Mouse (Mus musculus) heart, postnatal 10 days (tissue): ENCODE measurements around the gene Smad6. TPM values are rescaled to one million over a fixed set of nuclear protein-coding genes. Genes with fewer than 3 reads are reported as not detected.

ENCODE experiments used
- DNase-seq, 2 experiments: peaks; one replicate each; pipeline ENCODE4 v3.0.0; 2021
- intact Hi-C: fragments of 180-260 bp; cut with DNase I; formaldehyde crosslinking; loops from one replicate; pipeline ENCODE4 v1.15.1; 2025
- total RNA-seq, 2 experiments: library from RNA; stranded (reverse); gene quantifications; 2 replicates each; pipeline ENCODE4 v1.2.3; 2021

Gene Smad6
- total RNA-seq, 2 experiments from 2014 or later: 16.1 to 19.4 TPM

- intact Hi-C loops: no loop called here
- DNase-seq: peak in 1 of 2 experiments; percentile 50
These were observed 95.5 kb downstream of the Smad6 start for GRCm38 (mm10) chr9:63926377-63926776.

DNA sequence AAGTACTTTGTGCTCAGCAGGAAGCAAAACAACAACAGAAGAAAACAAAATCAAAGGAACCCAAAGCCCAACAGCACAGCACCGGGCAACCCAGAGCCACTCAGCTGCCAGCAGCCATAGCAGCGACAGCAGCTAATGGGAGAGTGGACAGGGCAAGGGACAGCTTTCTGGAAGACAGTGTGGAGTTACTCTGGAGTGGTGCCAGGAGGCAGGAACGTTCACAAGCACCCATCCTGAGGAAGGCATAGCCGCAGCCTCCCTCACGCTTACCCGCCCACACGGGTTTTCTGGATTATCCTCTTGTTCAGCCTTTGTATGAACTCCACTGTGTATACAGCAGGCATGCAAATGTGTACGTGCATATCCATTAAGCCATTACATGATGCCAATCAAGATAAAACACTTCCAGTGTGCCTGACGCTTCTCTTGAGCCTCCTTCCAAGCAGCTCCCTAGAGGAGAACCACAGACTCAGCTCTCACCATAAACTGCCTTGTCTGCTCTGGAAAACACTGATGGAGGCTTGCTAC, 98.6 kb downstream of the Smad6 start:
- intact Hi-C loops: no loop called here
- DNase-seq: no peak

DNA sequence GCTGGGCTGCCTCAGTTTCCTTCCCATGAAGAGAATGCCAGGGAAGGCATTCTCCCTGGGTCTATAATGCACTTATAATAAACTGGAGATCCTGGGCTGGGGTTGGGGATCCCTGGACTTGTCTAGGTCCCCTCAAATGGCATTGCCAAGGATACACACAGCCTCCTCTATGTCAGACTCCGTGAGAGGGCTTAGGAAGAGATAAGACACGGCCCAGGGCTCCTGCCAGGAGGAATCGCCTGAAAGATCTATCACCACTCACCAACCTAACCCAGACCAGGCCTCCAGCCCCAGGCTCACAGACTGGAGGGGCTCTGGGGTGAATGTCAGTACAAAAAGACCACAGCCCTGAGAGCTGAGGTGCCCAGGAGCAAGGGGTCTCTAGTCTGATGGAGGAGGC, 102.2 kb downstream of the Smad6 start:
- intact Hi-C loops: loop anchor here (2.0 kb wide), 2 partner anchors 41 to 105 kb away; no protein-coding TSS in a partner anchor
- DNase-seq: no peak

- intact Hi-C loops: loop anchor here (2.0 kb wide), 2 partner anchors 42 to 106 kb away; no protein-coding TSS in a partner anchor
- peak in 1 of 2 experiments; percentile 42 for DNase-seq
These were observed 102.8 kb downstream of the Smad6 start for GRCm38 (mm10) chr9:63919001-63919555.

- intact Hi-C loops: loop anchor here (1.0 to 2.0 kb wide), 3 partner anchors 43 to 169 kb away; no protein-coding TSS in a partner anchor
- DNase-seq: peak; percentile 88 to 92
These were observed 103.6 kb downstream of the Smad6 start for GRCm38 (mm10) chr9:63918245-63918644.

DNA sequence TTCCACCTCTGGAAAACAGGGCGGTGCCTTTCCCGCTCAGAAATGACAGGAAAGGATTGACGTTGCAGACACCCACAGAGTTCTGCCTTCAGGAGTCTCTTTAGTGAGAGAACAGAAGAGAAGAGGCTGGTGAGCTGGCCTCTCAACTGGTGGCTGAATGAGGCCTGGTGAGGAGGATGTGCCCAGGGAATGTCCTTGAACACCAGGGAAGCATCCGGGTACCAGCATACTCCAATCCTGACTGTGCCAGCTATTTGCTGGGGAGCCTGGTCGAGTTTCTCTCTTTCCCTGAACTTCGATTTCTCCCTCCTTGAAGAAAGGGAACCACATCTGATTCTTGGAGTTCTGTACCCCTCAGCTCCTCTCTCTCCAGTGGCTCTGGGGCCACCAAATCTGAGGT, 105.4 kb downstream of the Smad6 start:
- no peak for DNase-seq
- intact Hi-C loops: loop anchor here (1.0 kb wide), 1 partner anchor 184 kb away; no protein-coding TSS in a partner anchor

- DNase-seq: peak; percentile 72 to 84
- intact Hi-C loops: loop anchor here (1.0 kb wide), 1 partner anchor 184 kb away; no protein-coding TSS in a partner anchor
These were observed 105.9 kb downstream of the Smad6 start for GRCm38 (mm10) chr9:63915976-63916375.

DNA sequence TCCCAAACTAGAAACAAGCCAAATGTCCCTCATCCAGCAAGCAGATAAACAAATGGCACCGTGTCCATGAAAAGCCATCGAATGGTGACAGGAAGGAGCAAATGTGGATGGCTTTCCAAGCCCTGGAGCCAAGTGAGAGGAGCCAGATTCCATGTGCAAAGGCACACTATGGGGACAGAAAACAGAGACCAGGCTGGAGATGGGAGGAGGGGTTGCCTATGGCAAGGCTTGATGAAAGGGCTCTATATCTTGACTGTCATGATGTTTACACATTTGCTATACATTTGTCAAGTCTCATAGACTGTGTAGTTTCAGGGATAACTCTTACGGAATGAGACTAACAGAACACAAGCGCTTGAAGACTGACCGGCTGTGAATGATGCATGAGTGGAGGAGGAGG, 106.9 kb downstream of the Smad6 start:
- DNase-seq: no peak
- intact Hi-C loops: no loop called here

GRCm38 (mm10) chr9:63912051-63912450, 109.8 kb downstream of the Smad6 start:
- DNase-seq: no peak
- intact Hi-C loops: no loop called here

- intact Hi-C loops: no loop called here
- DNase-seq: peak; percentile 80 to 90
These were observed 112.2 kb downstream of the Smad6 start for GRCm38 (mm10) chr9:63909618-63910017.

DNA sequence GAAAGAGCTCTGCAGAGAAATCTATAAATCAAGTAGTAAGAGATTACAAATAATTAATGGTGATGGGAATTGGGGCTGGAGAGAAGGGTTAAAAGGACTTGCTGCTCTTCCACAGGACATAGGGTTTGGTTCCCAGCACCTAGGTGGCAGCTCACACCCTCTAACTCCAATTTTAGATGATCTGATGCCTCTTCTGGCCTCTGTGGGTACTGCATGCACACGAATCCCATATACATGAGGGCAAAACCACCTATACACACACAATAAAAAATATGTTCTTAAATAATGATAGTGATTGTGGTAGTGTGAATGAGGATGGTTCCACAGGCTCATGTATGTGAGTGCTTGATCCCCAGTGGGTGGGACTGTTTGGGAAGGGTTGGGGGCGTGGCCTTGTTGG, 117.3 kb downstream of the Smad6 start:
- no peak for DNase-seq

More for the DNA sequence above, 117.3 kb downstream of the Smad6 start:
- intact Hi-C loops: no loop called here

Other genes with a start within 250 kb of the Smad6 start
- gene Lctl, start 95.1 kb upstream of the Smad6 start, total RNA-seq: under 1 TPM in 1 of 2 experiments, not detected in 1; 0.26 TPM
- gene Zwilch, start 151.0 kb upstream of the Smad6 start, total RNA-seq: 1 to 10 TPM; 5.8 to 8.1 TPM
- 100 to 1,000 TPM; 625 to 646 TPM for gene Rpl4, start 151.3 kb upstream of the Smad6 start, total RNA-seq
- gene Snapc5, start 157.2 kb upstream of the Smad6 start, total RNA-seq: 10 to 100 TPM; 19.9 to 24.2 TPM
- 1 to 10 TPM; 2.1 to 2.2 TPM for gene Uchl4, start 213.1 kb upstream of the Smad6 start, total RNA-seq
- gene Map2k1, start 231.6 kb upstream of the Smad6 start, total RNA-seq: 10 to 100 TPM; 59.6 to 65.1 TPM